Mouse (Mus musculus) olfactory bulb, adult 2 months (tissue): Measurements from ENCODE around the gene H3f3a. TPM values are rescaled to one million over a fixed set of nuclear protein-coding genes. Genes with fewer than 3 reads are reported as not detected.

ENCODE experiments used
- H3K27ac ChIP-seq: fragments of 200-500 bp; 2 replicates; pipeline ENCODE4 v1.5.1; 2012; ENCODE audit warnings: low read depth, low read length; ENCODE audit not compliant: insufficient read depth
- H3K4me1 ChIP-seq: fragments of 200-500 bp; 2 replicates; pipeline ENCODE4 v1.6.1; 2012; ENCODE audit warnings: low read length; ENCODE audit not compliant: control insufficient read depth, insufficient read depth
- H3K4me3 ChIP-seq: fragments of 200-500 bp; 2 replicates; pipeline ENCODE4 v1.5.1; 2012; ENCODE audit warnings: mild to moderate bottlenecking, low read depth, low read length, moderate library complexity; ENCODE audit not compliant: insufficient read depth
- CTCF ChIP-seq: fragments of 200-500 bp; IDR thresholded peaks from 2 replicates; pipeline ENCODE4 v1.5.1; 2012; ENCODE audit warnings: low read depth, mild to moderate bottlenecking, low read length, moderate library complexity; ENCODE audit not compliant: insufficient read depth
- POLR2A ChIP-seq: fragments of 200-500 bp; IDR thresholded peaks from 2 replicates; pipeline ENCODE4 v1.6.1; 2012; ENCODE audit warnings: mild to moderate bottlenecking, low read depth, low read length, moderate library complexity; ENCODE audit not compliant: insufficient read depth
- WGBS: fragments of 180-500 bp; shearing (Covaris S2); methylation state at CpG from one replicate; pipeline ENCODE4 v1.1.7; 2018; 5-methylcytosine and 5-hydroxymethylcytosine counted together
- polyA plus RNA-seq: library from polyadenylated mRNA; stranded (reverse); fragments of >200 nt; gene quantifications from 2 replicates; pipeline ENCODE4 v1.2.4, GENCODE M21; 2012; ENCODE audit warnings: low replicate concordance; ENCODE audit not compliant: missing spikeins, insufficient read depth, insufficient read length

The H3f3a gene
- polyA plus RNA-seq, 1 experiment, result not detected

DNA sequence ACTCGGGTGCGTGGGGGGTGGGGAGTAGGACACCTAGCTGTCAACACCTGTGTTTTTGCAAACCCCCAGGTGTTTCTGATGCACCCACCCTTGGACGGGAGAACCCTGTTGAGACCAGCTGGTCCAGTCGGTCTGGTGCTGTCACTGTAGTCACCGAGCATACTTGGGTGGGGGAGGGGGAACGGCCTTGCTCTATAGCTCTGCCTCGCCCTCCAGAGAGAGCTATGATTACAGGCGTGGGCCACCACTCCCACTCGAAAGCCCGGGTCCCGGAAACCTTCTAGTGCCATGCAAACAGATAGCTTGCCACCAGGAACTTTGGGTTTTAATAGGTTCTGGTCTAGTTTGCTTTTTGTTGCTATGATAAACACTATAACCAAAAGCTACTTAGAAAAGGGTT, 51.6 kb downstream of the H3f3a start:
- 82% methylated on average over 11 of the region's 11 CpGs for whole genome bisulfite sequencing

DNA sequence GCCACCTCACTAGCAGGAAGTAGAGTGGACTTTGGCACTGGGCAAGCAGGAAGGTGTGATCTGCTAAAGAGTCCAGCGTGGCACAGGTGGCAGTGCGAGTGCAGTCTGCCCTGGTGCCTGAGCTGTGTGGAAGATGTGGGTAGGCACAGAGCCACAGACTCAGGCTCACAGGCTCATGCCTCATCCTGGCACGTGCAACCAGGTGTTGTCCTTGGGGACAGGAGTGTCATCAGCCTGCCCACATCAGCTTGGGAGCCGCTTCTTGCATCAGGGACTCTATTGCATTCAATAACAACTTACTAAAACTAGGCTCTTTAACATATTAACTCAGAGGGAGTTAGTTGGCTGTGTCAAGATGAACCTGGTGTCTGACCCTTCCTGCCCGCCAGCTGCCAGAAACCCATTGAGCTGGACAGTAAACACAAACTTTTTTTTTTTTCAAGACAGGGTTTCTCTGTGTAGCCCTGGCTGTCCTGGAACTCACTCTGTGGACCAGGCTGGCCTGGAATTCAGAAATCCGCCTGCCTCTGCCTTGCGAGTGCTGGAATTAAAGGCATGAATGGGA, 55.7 kb downstream of the H3f3a start:
- TF ChIP-seq POLR2A (no peak), CTCF (no peak)
- WGBS, result 92% methylated on average over 7 of the region's 7 CpGs
- H3K4me1 ChIP-seq, result no peaks in the 10 kb centered on the region
- no peak overlapping the region for H3K27ac ChIP-seq
- no peak overlapping the region for H3K4me3 ChIP-seq

More for the DNA sequence above, 51.6 kb downstream of the H3f3a start:
- TF ChIP-seq POLR2A (no peak), CTCF (no peak)
- 0 out of 2 replicates have a peak, but pooled peaks cover 4% of the 10 kb centered on the region for H3K4me1 ChIP-seq
- H3K4me3 ChIP-seq, result no peak overlapping the region
- no peak overlapping the region for H3K27ac ChIP-seq

DNA sequence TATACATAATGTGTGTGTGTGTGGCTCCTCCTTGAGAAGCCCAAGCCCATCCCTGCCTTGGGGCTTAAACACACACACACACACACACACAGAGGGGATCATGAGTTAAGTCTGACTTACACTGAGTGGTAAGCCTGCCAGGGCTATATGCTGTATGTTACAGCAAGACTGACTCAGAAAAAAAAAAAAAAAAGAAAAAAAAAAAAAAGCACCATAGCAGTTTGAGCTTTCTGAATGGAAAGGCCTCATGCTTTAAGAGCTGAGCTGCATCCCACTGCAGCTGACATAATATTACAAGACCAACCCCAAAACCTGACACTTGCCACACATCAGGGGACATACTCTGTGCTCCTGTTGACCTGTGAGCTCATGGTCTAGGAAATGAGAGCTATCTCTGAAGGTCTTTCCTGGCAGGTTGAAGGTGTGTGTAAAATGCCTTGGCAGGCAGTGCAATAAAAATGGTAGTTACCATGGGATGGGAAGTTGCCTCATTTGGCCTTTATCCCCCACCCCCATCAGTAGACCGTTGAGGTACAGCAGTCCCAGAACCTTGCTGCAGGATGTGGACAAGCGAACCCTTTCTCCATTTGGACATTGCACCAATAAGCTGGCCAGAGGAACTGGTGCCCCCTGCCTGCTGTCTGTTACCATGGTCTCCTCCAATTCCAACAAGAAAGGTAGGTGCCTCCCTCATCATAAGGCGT, 56.3 kb downstream of the H3f3a start:
- WGBS, result 89% methylated on average over 3 of the region's 3 CpGs
- H3K27ac ChIP-seq, result no peak overlapping the region
- no peaks in the 10 kb centered on the region for H3K4me1 ChIP-seq
- no peak for TF ChIP-seq CTCF
- TF ChIP-seq POLR2A, result no peak
- no peak overlapping the region for H3K4me3 ChIP-seq

DNA sequence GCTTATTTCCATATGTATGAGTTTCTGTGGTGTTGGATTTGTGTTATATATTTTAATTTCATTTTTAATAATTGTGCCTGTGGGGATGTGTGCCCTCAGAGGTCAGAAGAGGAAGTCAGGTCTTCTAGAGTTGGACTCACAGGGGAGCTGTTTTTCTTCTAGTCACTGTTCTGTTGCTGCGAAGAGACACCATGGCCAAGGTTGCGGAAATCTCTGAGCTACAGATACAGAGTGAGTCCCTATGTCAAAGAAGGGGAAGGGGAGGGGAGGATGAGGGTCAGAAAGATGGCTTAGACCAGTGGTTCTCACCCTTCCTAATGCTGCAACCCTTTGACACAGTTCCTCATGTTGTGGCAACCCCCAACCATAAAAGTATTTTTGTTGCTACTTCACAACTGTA, 57.0 kb downstream of the H3f3a start:
- TF ChIP-seq POLR2A (no peak), CTCF (no peak)
- Histone ChIP-seq H3K27ac (no peak overlapping the region), H3K4me3 (no peak overlapping the region), H3K4me1 (no peaks in the 10 kb centered on the region)
- 95% methylated on average over 2 of the region's 2 CpGs for WGBS

DNA sequence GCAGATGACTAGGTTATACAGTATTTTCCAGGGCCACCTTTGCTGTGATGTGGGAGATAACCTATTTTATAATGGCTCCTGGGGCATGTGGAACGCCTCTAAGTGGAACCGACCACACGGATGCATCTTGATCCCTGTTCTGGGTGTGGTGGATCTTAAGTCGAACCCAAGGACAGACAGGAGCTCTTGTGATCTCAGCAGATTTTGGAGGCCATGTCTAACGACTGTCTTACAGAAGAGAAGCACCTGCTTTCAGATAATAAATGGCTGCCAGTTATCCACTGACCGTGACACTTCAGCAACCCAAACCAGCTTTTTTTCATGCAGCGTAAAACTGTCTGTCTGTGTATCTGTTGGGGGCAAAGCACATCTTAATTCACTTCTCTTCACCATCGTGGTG, 59.4 kb downstream of the H3f3a start:
- Histone ChIP-seq H3K4me1 (no peaks in the 10 kb centered on the region), H3K4me3 (no peak overlapping the region), H3K27ac (no peak overlapping the region)
- TF ChIP-seq POLR2A (no peak), CTCF (no peak)
- 90% methylated on average over 8 of the region's 8 CpGs for WGBS

DNA sequence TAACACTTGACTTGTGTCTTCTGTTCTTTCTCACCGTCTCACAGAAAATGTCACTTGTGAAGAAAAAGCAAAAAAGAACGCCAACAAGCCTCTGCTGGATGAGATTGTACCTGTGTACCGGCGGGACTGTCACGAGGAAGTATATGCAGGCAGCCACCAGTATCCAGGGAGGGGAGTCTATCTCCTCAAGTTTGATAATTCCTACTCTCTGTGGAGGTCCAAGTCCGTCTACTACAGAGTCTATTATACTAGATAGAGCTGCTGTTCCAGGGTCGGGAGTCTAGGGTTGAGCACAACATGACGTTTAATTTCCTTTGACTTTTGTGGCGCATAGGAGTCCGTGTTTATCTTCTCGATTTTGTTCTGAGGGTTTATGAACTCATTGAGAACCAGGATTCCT, 61.6 kb downstream of the H3f3a start:
- TF ChIP-seq CTCF (no peak), POLR2A (no peak)
- H3K27ac ChIP-seq, result no peak overlapping the region
- no peaks in the 10 kb centered on the region for H3K4me1 ChIP-seq
- H3K4me3 ChIP-seq, result no peak overlapping the region
- 85% methylated on average over 11 of the region's 11 CpGs for WGBS

Other genes with a start within 250 kb of the H3f3a start
- gene Parp1, start 245.0 kb downstream of the H3f3a start, polyA plus RNA-seq, result not detected in 2 replicates
- not detected in 2 replicates for gene Lin9, start 172.8 kb downstream of the H3f3a start, polyA plus RNA-seq
- gene Mixl1, start 116.9 kb downstream of the H3f3a start, polyA plus RNA-seq, result not detected in 2 replicates
- not detected in 2 replicates for gene Acbd3, start 87.9 kb downstream of the H3f3a start, polyA plus RNA-seq
- gene Sde2, start 37.2 kb upstream of the H3f3a start, polyA plus RNA-seq, result not detected in 2 replicates
- not detected in 2 replicates for gene Lefty2, start 79.2 kb upstream of the H3f3a start, polyA plus RNA-seq
- not detected in 2 replicates for gene Pycr2, start 90.3 kb upstream of the H3f3a start, polyA plus RNA-seq
- gene Lefty1, start 121.1 kb upstream of the H3f3a start, polyA plus RNA-seq, result not detected in 2 replicates
- not detected in 2 replicates for gene Tmem63a, start 128.4 kb upstream of the H3f3a start, polyA plus RNA-seq
- gene Ephx1, start 207.0 kb upstream of the H3f3a start, polyA plus RNA-seq, result not detected in 2 replicates
- gene 9130409I23Rik, start 237.3 kb upstream of the H3f3a start, polyA plus RNA-seq, result not detected in 2 replicates